Mouse (Mus musculus) heart, embryonic 11.5 days (tissue): Measurements from ENCODE around the gene Slc2a9. TPM values are rescaled to one million over a fixed set of nuclear protein-coding genes. Genes with fewer than 3 reads are reported as not detected.

Experiments used
- ATAC-seq: fragments of 200-750 bp; cut with Nextera tagmentation; replicated peaks from 2 replicates; pipeline ENCODE4 v1.8.0; 2017; ENCODE audit warnings: moderate library complexity; ENCODE audit not compliant: insufficient number of reproducible peaks, low FRiP score, low TSS enrichment
- H3K27ac ChIP-seq: fragments of 300-500 bp; sonication (generic); 2 replicates; pipeline ENCODE4 v1.5.1; 2014; ENCODE audit warnings: mild to moderate bottlenecking, low read depth, low read length
- H3K27me3 ChIP-seq: fragments of 300-500 bp; sonication (generic); 2 replicates; pipeline ENCODE4 v1.6.1; 2014; ENCODE audit warnings: mild to moderate bottlenecking, low read length, mixed read lengths; ENCODE audit not compliant: control insufficient read depth, insufficient read depth
- H3K36me3 ChIP-seq: fragments of 300-500 bp; sonication (generic); 2 replicates; pipeline ENCODE4 v1.6.1; 2014; ENCODE audit warnings: mild to moderate bottlenecking, low read length, moderate library complexity, mixed read lengths; ENCODE audit not compliant: control insufficient read depth, insufficient read depth
- H3K4me1 ChIP-seq: fragments of 300-500 bp; sonication (generic); 2 replicates; pipeline ENCODE4 v1.6.1; 2014; ENCODE audit warnings: low read length; ENCODE audit not compliant: control insufficient read depth, insufficient read depth
- H3K4me2 ChIP-seq: fragments of 300-500 bp; sonication (generic); 2 replicates; pipeline ENCODE4 v1.6.1; 2014; ENCODE audit warnings: mild to moderate bottlenecking, moderate library complexity
- H3K4me3 ChIP-seq: fragments of 300-500 bp; sonication (generic); 2 replicates; pipeline ENCODE4 v1.5.1; 2014; ENCODE audit warnings: low read depth, low read length
- H3K9ac ChIP-seq: fragments of 300-500 bp; sonication (generic); 2 replicates; pipeline ENCODE4 v1.6.1; 2014; ENCODE audit warnings: mild to moderate bottlenecking, low read depth, low read length, moderate library complexity
- H3K9me3 ChIP-seq: fragments of 300-500 bp; sonication (generic); replicated peaks from 2 replicates; pipeline ENCODE4 v1.6.1; 2016; ENCODE audit warnings: low read length; ENCODE audit not compliant: control insufficient read depth
- WGBS: fragments of 180-500 bp; shearing (Covaris S2); extraction: QIAGEN DNeasy Blood & Tissue Kit; methylation state at CpG from one replicate; pipeline ENCODE4 v1.1.7; 2014; ENCODE audit not compliant: insufficient replicate concordance; 5-methylcytosine and 5-hydroxymethylcytosine counted together
- polyA plus RNA-seq: library from polyadenylated mRNA; unstranded; fragments of >200 nt; fragmentation: Nextera tagmentation; extraction: Ambion mirVana; gene quantifications from 2 replicates; pipeline ENCODE4 v1.2.1, GENCODE M21; 2014

The Slc2a9 gene
- polyA plus RNA-seq, 1 experiment from 2014 or later, result 0.19 TPM

DNA sequence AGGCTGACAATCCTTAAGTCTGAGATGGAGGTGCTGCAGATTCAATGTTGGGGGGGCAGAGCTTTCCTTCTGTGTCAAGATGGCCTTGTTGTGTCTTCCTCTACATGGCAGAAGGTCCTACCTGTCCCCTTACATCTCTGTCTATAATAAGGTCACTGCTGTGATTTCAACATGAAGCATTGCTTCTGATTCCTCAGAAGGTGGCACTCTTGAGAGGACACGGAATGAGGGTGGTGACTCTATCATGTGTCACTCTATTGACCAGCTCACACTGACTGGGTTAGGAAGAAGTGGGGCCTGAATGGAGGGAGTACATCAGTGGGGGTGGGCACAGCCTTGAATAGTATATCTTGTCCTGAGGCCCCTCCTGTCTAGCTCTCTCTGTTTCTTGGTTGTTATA, 168.4 kb downstream of the Slc2a9 start:
- H3K9ac ChIP-seq, result no peak overlapping the region
- no peaks in the 10 kb centered on the region for H3K9me3 ChIP-seq
- H3K27ac ChIP-seq, result no peak overlapping the region
- ATAC-seq, result no peak
- 28% methylated on average over 1 of the region's 1 CpGs for WGBS
- no peak overlapping the region for H3K4me2 ChIP-seq
- H3K4me1 ChIP-seq, result no peaks in the 10 kb centered on the region
- no peak overlapping the region for H3K4me3 ChIP-seq
- no peaks in the 10 kb centered on the region for H3K27me3 ChIP-seq
- H3K36me3 ChIP-seq, result no peaks in the 10 kb centered on the region

DNA sequence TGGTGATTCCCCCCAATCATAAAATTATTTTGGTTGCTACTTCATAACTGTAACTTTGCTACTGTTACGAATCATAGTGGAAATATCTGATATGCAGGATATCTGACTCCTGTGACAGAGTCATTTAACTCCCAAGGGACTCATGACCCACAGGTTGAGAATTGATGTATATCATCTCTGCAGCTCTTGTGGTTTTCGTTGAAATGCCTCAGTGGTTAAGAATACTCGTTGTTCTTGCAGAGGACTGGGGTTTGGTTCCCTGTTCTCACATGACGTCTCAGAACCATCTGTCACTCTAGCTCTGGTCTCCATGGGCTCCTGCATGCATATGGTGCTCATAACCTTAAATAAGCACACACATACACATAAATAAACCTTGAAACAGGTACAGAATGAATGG, 169.6 kb downstream of the Slc2a9 start:
- Histone ChIP-seq H3K9me3 (no peaks in the 10 kb centered on the region), H3K4me3 (no peak overlapping the region), H3K4me2 (no peak overlapping the region), H3K36me3 (no peaks in the 10 kb centered on the region), H3K4me1 (no peaks in the 10 kb centered on the region), H3K27ac (no peak overlapping the region), H3K9ac (no peak overlapping the region), H3K27me3 (no peaks in the 10 kb centered on the region)
- WGBS, result 68% methylated on average over 4 of the region's 4 CpGs
- no peak for ATAC-seq

DNA sequence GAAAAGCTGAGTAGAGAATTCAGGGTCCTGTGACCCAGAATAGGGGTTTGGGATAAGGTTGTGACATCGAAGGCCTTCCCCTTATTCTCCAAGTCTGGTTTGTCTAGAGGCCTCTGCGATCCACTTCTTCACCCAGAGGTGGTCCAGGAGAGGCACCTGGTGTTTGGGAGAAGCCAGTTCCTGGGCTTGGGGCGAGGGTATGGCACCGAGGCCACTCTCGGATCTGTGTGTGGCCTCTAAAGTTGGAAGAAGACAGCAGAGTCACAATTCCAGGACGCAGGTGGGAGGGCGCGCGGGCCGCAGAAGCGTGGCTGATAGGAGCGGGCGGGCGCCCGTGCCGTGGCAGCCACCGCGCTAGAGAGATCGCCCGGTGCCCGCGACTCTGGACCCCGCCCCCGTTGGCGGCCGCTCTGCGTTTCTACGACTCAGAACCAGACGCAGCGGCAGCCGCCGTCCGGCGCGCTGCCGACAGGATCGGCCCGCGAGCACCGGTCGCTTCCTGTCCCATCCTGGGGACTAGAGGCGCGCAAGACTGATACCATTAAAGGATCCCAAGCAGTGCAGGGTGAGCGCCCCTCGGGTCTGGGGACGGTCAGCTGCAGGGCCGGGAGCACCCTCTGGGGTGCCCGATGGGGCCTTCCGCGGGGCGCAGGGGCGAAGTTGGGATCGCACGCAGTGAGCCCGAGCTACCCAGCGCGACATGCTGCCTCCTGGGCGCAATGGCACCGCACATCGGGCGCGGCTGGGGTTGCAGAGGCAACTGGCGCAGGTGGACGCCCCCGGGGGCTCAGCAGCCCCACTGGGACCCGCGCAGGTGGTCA, 183.8 kb downstream of the Slc2a9 start, which contains the start of gene Drd5:
Gene Drd5, plus strand, starts transcription at position 402 of the 821 bp plus-strand sequence.
- no peaks in the 10 kb centered on the region for H3K36me3 ChIP-seq
- H3K27ac ChIP-seq, result no peak within 1 kb of the TSS
- H3K27me3 ChIP-seq, result peaks cover 63% of the 10 kb centered on the region
- H3K9me3 ChIP-seq, result no peaks in the 10 kb centered on the region
- H3K4me2 ChIP-seq, result peak within 1 kb of the TSS; percentile 70
- peak within 1 kb of the TSS; percentile 41 for H3K4me3 ChIP-seq
- no peak within 1 kb of the TSS for H3K9ac ChIP-seq
- peaks cover 5% of the 10 kb centered on the region; the same call in 1 of the 2 replicates for H3K4me1 ChIP-seq
- no peak for ATAC-seq
- 2% methylated on average over 67 of the region's 67 CpGs for WGBS

DNA sequence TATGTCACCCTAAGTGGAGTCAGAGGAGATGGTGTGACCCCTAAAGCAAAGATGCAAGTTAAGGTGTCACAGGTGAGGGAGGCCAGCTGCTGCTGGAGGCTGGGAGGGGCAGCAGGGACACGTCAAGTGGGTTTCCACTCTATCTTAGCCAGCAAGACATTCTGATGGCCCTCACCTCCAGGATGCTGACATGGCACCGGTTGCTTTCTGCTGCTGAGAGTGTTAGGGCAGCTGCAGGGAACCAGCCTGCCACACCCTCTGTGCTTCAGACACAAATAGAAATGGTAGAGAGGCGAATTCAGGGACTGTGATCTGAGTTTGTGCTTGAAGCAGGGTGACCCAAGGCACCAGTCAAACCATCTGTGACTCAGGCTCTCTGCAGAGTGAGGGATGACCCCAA, 193.1 kb downstream of the Slc2a9 start:
- Histone ChIP-seq H3K4me2 (no peak overlapping the region), H3K27ac (no peak overlapping the region), H3K4me1 (no peaks in the 10 kb centered on the region), H3K9ac (no peak overlapping the region), H3K36me3 (no peaks in the 10 kb centered on the region), H3K9me3 (no peaks in the 10 kb centered on the region), H3K27me3 (peaks cover 5% of the 10 kb centered on the region; the same call in 1 of the 2 replicates), H3K4me3 (no peak overlapping the region)
- WGBS, result 51% methylated on average over 3 of the region's 3 CpGs
- no peak for ATAC-seq

DNA sequence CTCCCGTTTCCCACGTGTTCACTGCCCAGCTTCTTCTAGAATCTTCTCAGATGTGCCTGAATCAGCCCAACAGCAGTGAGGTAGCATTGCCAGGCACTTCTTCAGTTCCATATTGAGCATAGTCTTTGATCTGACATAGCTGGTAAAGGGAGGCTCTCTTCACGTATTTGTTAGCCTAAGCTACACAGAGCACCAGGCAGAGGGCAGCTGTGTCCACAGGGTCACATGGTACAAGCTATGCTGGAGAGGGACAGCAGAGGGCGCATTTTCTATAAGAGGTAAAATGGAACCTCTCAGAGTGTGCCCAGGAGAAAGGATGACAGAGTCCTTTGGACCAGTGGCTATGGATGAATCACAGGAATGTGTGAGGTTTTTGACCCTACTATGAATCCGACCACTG, 194.1 kb downstream of the Slc2a9 start:
- no peaks in the 10 kb centered on the region for H3K36me3 ChIP-seq
- 0 out of 2 replicates have a peak, but pooled peaks cover 3% of the 10 kb centered on the region for H3K27me3 ChIP-seq
- no peak overlapping the region for H3K9ac ChIP-seq
- H3K4me3 ChIP-seq, result no peak overlapping the region
- no peaks in the 10 kb centered on the region for H3K9me3 ChIP-seq
- ATAC-seq, result no peak
- H3K4me1 ChIP-seq, result no peaks in the 10 kb centered on the region
- 48% methylated on average over 5 of the region's 5 CpGs for WGBS
- H3K27ac ChIP-seq, result no peak overlapping the region
- H3K4me2 ChIP-seq, result no peak overlapping the region

DNA sequence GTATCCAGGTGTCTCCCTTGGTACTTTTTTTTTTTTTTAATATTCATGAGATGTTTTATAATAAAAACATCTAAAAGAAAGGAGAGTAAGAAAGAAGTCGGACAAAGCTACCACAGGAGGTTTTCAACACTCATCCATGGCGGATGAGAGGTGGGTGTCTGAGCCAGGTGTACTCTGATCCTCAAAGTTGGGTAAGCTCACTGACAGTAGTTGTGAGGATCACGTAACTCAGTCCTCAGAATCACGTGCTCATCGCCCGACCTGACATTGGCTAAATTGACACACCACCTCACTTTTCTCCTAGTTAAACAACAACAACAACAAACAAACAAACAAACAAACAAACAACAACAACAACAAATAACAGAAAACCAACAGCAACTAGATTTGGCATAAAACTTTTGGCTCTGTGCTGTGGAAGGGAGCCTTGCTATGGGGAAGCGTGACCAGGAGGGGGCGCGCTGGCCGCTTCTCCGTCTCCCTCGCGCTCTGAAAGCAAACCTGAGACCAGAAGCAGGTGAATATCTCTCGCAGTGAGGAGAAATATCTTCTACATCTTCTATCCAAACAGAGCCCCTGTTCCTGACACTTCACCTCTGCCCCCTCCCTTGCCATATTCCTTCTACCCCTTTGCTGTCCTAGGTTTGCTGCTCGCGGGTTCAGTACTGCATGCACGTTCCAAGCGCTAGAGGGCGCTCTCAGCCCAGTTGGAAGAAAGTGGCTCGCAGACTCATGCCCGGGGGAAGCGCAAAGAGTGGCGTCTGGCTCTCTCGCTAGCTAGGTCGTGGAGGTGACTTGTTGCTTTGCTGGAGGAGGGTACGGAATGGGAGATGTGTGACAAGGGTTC, 195.5 kb downstream of the Slc2a9 start:
- no peaks in the 10 kb centered on the region for H3K9me3 ChIP-seq
- no peak overlapping the region for H3K27ac ChIP-seq
- peak overlapping the region; percentile 35 for H3K4me3 ChIP-seq
- 9% methylated on average over 26 of the region's 26 CpGs for WGBS
- 0 out of 2 replicates have a peak, but pooled peaks cover 3% of the 10 kb centered on the region for H3K27me3 ChIP-seq
- H3K36me3 ChIP-seq, result no peaks in the 10 kb centered on the region
- no peak overlapping the region for H3K9ac ChIP-seq
- ATAC-seq, result 0 out of 2 replicates have a peak, but pooled peaks have one; percentile 64
- peak overlapping the region; percentile 64 for H3K4me2 ChIP-seq
- H3K4me1 ChIP-seq, result no peaks in the 10 kb centered on the region

DNA sequence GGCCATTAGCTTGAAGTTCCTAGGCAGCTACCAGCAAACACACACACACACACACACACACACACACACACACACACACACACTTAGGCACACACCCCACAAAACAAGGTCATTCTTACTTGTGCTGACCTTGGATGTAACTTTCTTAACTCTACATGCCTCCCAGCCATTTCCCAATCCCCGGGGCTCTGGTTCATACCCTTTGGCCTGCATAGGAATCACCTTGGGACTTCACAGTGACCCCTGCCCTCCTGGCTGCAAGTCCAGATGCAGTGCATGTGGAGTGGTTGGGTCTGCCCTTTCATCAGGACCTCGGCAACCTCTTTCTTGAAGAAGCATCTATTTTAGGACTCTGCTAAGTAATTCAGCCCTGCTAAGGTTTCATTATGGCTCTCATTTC, 197.7 kb downstream of the Slc2a9 start:
- H3K4me1 ChIP-seq, result no peaks in the 10 kb centered on the region
- H3K36me3 ChIP-seq, result no peaks in the 10 kb centered on the region
- no peak overlapping the region for H3K4me3 ChIP-seq
- 72% methylated on average over 2 of the region's 2 CpGs for WGBS
- H3K27me3 ChIP-seq, result 0 out of 2 replicates have a peak, but pooled peaks cover 3% of the 10 kb centered on the region
- ATAC-seq, result no peak
- H3K9me3 ChIP-seq, result no peaks in the 10 kb centered on the region
- H3K4me2 ChIP-seq, result no peak overlapping the region
- H3K9ac ChIP-seq, result no peak overlapping the region
- no peak overlapping the region for H3K27ac ChIP-seq

DNA sequence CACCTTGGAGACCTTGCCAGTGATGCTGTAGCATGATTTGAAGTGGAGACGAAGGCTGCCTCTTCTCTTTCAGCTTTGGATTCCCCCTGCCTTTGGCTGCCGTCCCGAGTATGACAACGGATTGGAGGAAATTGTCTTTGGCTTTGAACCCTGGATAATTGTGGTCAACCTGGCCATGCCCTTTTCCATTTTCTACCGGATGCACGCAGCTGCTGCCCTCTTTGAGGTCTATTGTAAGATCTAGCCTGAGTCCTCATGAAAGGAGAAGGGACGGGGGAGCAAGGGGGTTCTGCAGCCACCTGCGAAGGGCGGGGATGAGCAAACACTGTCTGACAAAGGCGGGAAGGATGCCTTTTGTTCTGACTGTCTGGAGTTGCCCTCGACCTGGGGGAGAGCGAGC, 200.3 kb downstream of the Slc2a9 start:
- H3K9ac ChIP-seq, result no peak overlapping the region
- H3K36me3 ChIP-seq, result no peaks in the 10 kb centered on the region
- H3K27ac ChIP-seq, result no peak overlapping the region
- no peak overlapping the region for H3K4me3 ChIP-seq
- H3K27me3 ChIP-seq, result no peaks in the 10 kb centered on the region
- no peak overlapping the region for H3K4me2 ChIP-seq
- WGBS, result 61% methylated on average over 12 of the region's 12 CpGs
- no peaks in the 10 kb centered on the region for H3K9me3 ChIP-seq
- no peak for ATAC-seq
- no peaks in the 10 kb centered on the region for H3K4me1 ChIP-seq
